Comparison of ENCODE assay signal across 8 mouse cellular contexts in genomic region chr7:25222275-25222967, GRCm38 (mm10). TPM values are rescaled to one million over a fixed set of nuclear protein-coding genes. Genes with fewer than 3 reads are reported as not detected.
DNase-seq lines count a peak whose midpoint lies in the region; ATAC-seq lines count a peak whose summit lies in the region.

No protein-coding gene starts in this region.

- peaks cover 20% of the 10 kb centered on the region for H3K4me1 ChIP-seq in neural tube, embryonic 11.5 days (ENCODE audit: control insufficient read depth, insufficient read depth, low read length)
- H3K4me1 ChIP-seq in limb, embryonic 15.5 days = peaks cover 40% of the 10 kb centered on the region

- peak overlapping the region; percentile 98 for H3K4me2 ChIP-seq in neural tube, embryonic 11.5 days (ENCODE audit: low read depth)
- H3K4me2 ChIP-seq in limb, embryonic 15.5 days = peak overlapping the region; percentile 92

- H3K36me3 ChIP-seq in neural tube, embryonic 11.5 days (ENCODE audit: control insufficient read depth, insufficient read depth, low read length) = peaks cover 10% of the 10 kb centered on the region
- peaks cover 44% of the 10 kb centered on the region for H3K36me3 ChIP-seq in limb, embryonic 15.5 days

- peak; percentile 28 to 55 for DNase-seq in adrenal gland, adult (ENCODE audit: inconsistent age in 2 of 2, low spot score in 1 of 2)
- DNase-seq in adrenal gland, postnatal 4 days (ENCODE audit: low spot score in 2 of 2) = no peak
- no peak for DNase-seq in neural tube, embryonic 11.5 days (ENCODE audit: low spot score)
- no peak for DNase-seq in neural tube, embryonic 10.5 days (ENCODE audit: extremely low spot score, low spot score)
- DNase-seq in gastrocnemius, postnatal 25 days = no peak
- DNase-seq in right cerebral cortex, adult 18-20 months = no peak
- DNase-seq in kidney, postnatal 14 days = no peak

- H3K9me3 ChIP-seq in neural tube, embryonic 11.5 days (ENCODE audit: control insufficient read depth, low read length) = no peaks in the 10 kb centered on the region
- no peaks in the 10 kb centered on the region for H3K9me3 ChIP-seq in limb, embryonic 15.5 days

- WGBS in neural tube, embryonic 11.5 days = 87% methylated on average over 10 of the region's 10 CpGs
- 88% methylated on average over 10 of the region's 10 CpGs for WGBS in limb, embryonic 15.5 days

- peak overlapping the region; percentile 59 for H3K9ac ChIP-seq in neural tube, embryonic 11.5 days (ENCODE audit: low read length)
- peak overlapping the region; percentile 75 for H3K9ac ChIP-seq in limb, embryonic 15.5 days

- peak overlapping the region; percentile 61 for H3K4me3 ChIP-seq in neural tube, embryonic 11.5 days (ENCODE audit: low read depth, low read length)
- H3K4me3 ChIP-seq in limb, embryonic 15.5 days = peak overlapping the region; percentile 59

- no peak for ATAC-seq in neural tube, embryonic 11.5 days (ENCODE audit: insufficient read depth, low FRiP score, low TSS enrichment)
- ATAC-seq in limb, embryonic 15.5 days (ENCODE audit: insufficient number of reproducible peaks, low FRiP score, low TSS enrichment, low read depth) = no peak

- no peak overlapping the region for H3K27ac ChIP-seq in neural tube, embryonic 11.5 days (ENCODE audit: low read depth, low read length)
- peak overlapping the region; percentile 95; the same call in 1 of the 2 replicates for H3K27ac ChIP-seq in limb, embryonic 15.5 days

- no peaks in the 10 kb centered on the region for H3K27me3 ChIP-seq in neural tube, embryonic 11.5 days (ENCODE audit: control insufficient read depth, insufficient read depth, low read length)
- H3K27me3 ChIP-seq in limb, embryonic 15.5 days = no peaks in the 10 kb centered on the region

RNA-seq across cellular contexts. Expression of gene Zfp526, which starts 1.2 kb away (rescaled TPM):
- total RNA-seq in adrenal gland, postnatal 4 days (2021) = 10 to 100 TPM; 15.9 to 16.3 TPM
- 3.7 and 3.8 TPM in 2 replicates for polyA plus RNA-seq in neural tube, embryonic 11.5 days (2014; fragmentation: Nextera tagmentation; extraction: Ambion mirVana)
- polyA plus RNA-seq in limb, embryonic 15.5 days (2015; fragmentation: Nextera tagmentation; extraction: Ambion mirVana) = 2.7 and 2.8 TPM in 2 replicates
- total RNA-seq in gastrocnemius, postnatal 25 days (2021) = 1 to 10 TPM; 4.6 to 5.2 TPM

RNA-seq across cellular contexts. Expression of gene Dedd2, which starts 2.0 kb away (rescaled TPM):
- 10 to 100 TPM; 15.6 to 16.4 TPM for total RNA-seq in adrenal gland, postnatal 4 days (2021)
- 11.0 and 11.6 TPM in 2 replicates for polyA plus RNA-seq in neural tube, embryonic 11.5 days (2014; fragmentation: Nextera tagmentation; extraction: Ambion mirVana)
- polyA plus RNA-seq in limb, embryonic 15.5 days (2015; fragmentation: Nextera tagmentation; extraction: Ambion mirVana) = 12.2 and 13.6 TPM in 2 replicates
- 1 to 10 TPM; 7.2 to 7.9 TPM for total RNA-seq in gastrocnemius, postnatal 25 days (2021)

RNA-seq across cellular contexts. Expression of gene Gsk3a, which starts 15.2 kb away (rescaled TPM):
- total RNA-seq in adrenal gland, postnatal 4 days (2021) = 10 to 100 TPM; 84.8 to 89.3 TPM
- polyA plus RNA-seq in neural tube, embryonic 11.5 days (2014; fragmentation: Nextera tagmentation; extraction: Ambion mirVana) = 15.9 and 19.7 TPM in 2 replicates
- polyA plus RNA-seq in limb, embryonic 15.5 days (2015; fragmentation: Nextera tagmentation; extraction: Ambion mirVana) = 8.2 and 10.0 TPM in 2 replicates
- 10 to 100 TPM; 59.5 to 66.2 TPM for total RNA-seq in gastrocnemius, postnatal 25 days (2021)

RNA-seq across cellular contexts. Expression of gene Erf, which starts 28.1 kb away (rescaled TPM):
- total RNA-seq in adrenal gland, postnatal 4 days (2021) = 10 to 100 TPM; 47.5 to 50.4 TPM
- 16.2 and 16.7 TPM in 2 replicates for polyA plus RNA-seq in neural tube, embryonic 11.5 days (2014; fragmentation: Nextera tagmentation; extraction: Ambion mirVana)
- 20.8 and 24.4 TPM in 2 replicates for polyA plus RNA-seq in limb, embryonic 15.5 days (2015; fragmentation: Nextera tagmentation; extraction: Ambion mirVana)
- 1 to 10 TPM; 5.8 to 7.2 TPM for total RNA-seq in gastrocnemius, postnatal 25 days (2021)

RNA-seq across cellular contexts. Expression of gene Pou2f2, which starts 42.9 kb away (rescaled TPM):
- total RNA-seq in adrenal gland, postnatal 4 days (2021) = 1 to 10 TPM; 3.7 to 4.1 TPM
- 33.7 and 40.9 TPM in 2 replicates for polyA plus RNA-seq in neural tube, embryonic 11.5 days (2014; fragmentation: Nextera tagmentation; extraction: Ambion mirVana)
- polyA plus RNA-seq in limb, embryonic 15.5 days (2015; fragmentation: Nextera tagmentation; extraction: Ambion mirVana) = 1.1 and 1.4 TPM in 2 replicates
- total RNA-seq in gastrocnemius, postnatal 25 days (2021) = under 1 TPM; 0.08 to 0.21 TPM

Comparison
In these comparisons a context has a peak if more than half of its experiments do, and no peak if none do; other contexts are left out.
1. DNase-seq: peak in adrenal gland, adult (2 of 2); none in adrenal gland, postnatal 4 days (0 of 2), neural tube, embryonic 11.5 days (single experiment), neural tube, embryonic 10.5 days (single experiment), gastrocnemius, postnatal 25 days (single experiment), right cerebral cortex, adult 18-20 months (single experiment) and kidney, postnatal 14 days (single experiment).